Mouse (Mus musculus) cerebellum, adult 11 months (tissue): ENCODE data around the gene Rab15.

Source experiments
- DNase-seq: peaks from one replicate; pipeline ENCODE4 v3.0.0; 2022

The Rab15 gene

GRCm38 (mm10) chr12:76776898-76777297 is 45.8 kb downstream of the Rab15 start:
- DNase-seq = no peak

GRCm38 (mm10) chr12:76775132-76775531 is 47.6 kb downstream of the Rab15 start:
- DNase-seq = no peak

- DNase-seq = no peak
These were observed 48.1 kb downstream of the Rab15 start for GRCm38 (mm10) chr12:76774652-76775051.

GRCm38 (mm10) chr12:76771540-76771939 is 51.2 kb downstream of the Rab15 start:
- DNase-seq = no peak

- no peak for DNase-seq
These were observed 51.7 kb downstream of the Rab15 start for GRCm38 (mm10) chr12:76770841-76771500.

- DNase-seq = no peak
These were observed 56.6 kb downstream of the Rab15 start for GRCm38 (mm10) chr12:76765901-76766630.

GRCm38 (mm10) chr12:76765354-76765851 is 57.3 kb downstream of the Rab15 start, which contains the start of the genes Churc1 and Fntb:
TSS of gene Churc1 (plus strand) at chr12:76765538.
TSS of gene Fntb (plus strand) at chr12:76765589.
- DNase-seq = peak; percentile 75

- peak; percentile 51 for DNase-seq
These were observed 69.9 kb downstream of the Rab15 start for GRCm38 (mm10) chr12:76752652-76753318.

GRCm38 (mm10) chr12:76750866-76751459 is 71.7 kb downstream of the Rab15 start:
- peak; percentile 43 for DNase-seq
